Mouse (Mus musculus) ES-Bruce4 (cell line): ENCODE data around the gene Gm28891. TPM values are rescaled to one million over a fixed set of nuclear protein-coding genes. Genes with fewer than 3 reads are reported as not detected.
"Not testable (repeated sequence)": the region's sequence is repeated elsewhere in the genome, so short reads cannot be mapped to it uniquely, and the experiment has no call there.

ENCODE experiments used
- H3K27ac ChIP-seq: 2 replicates; pipeline ENCODE4 v1.5.1; 2012; ENCODE audit warnings: low read length, inconsistent platforms; ENCODE audit not compliant: insufficient read depth
- H3K27me3 ChIP-seq: 2 replicates; pipeline ENCODE4 v1.6.1; 2012; ENCODE audit warnings: mild to moderate bottlenecking, low read length, inconsistent platforms; ENCODE audit not compliant: control insufficient read depth, poor library complexity, insufficient read depth, severe bottlenecking
- H3K36me3 ChIP-seq: 2 replicates; pipeline ENCODE4 v1.6.1; 2012; ENCODE audit warnings: inconsistent platforms, mild to moderate bottlenecking, low read length, moderate library complexity; ENCODE audit not compliant: control insufficient read depth, poor library complexity, insufficient read depth, severe bottlenecking
- H3K4me1 ChIP-seq: one replicate; pipeline ENCODE4 v1.8.1; 2011; ENCODE audit warnings: low read length; ENCODE audit not compliant: control insufficient read depth, insufficient read depth
- H3K4me3 ChIP-seq: 2 replicates; pipeline ENCODE4 v1.5.1; 2011; ENCODE audit warnings: low read depth, mild to moderate bottlenecking, low read length
- H3K9ac ChIP-seq: 2 replicates; pipeline ENCODE4 v1.6.1; 2012; ENCODE audit warnings: low read depth, mild to moderate bottlenecking, inconsistent platforms; ENCODE audit not compliant: poor library complexity, severe bottlenecking
- H3K9me3 ChIP-seq: replicated peaks from 2 replicates; pipeline ENCODE4 v1.6.1; 2012; ENCODE audit warnings: mild to moderate bottlenecking, low read length, inconsistent platforms; ENCODE audit not compliant: control insufficient read depth, poor library complexity, insufficient read depth, severe bottlenecking
- polyA plus RNA-seq: library from polyadenylated mRNA; stranded (reverse); fragments of >200 nt; gene quantifications from 2 replicates; pipeline ENCODE4 v1.2.4, GENCODE M21; 2011; ENCODE audit warnings: low read depth; ENCODE audit not compliant: missing spikeins, insufficient read depth, insufficient read length

The Gm28891 gene
- not detected in 2 replicates for polyA plus RNA-seq

- not testable (repeated sequence) for H3K27me3 ChIP-seq, H3K4me1 ChIP-seq, H3K9ac ChIP-seq
These were observed at the start of gene Gm28891 for GRCm38 (mm10) chrY:60240902-60241301. TSS of gene Gm28891 (plus strand) at chrY:60241202.

More at GRCm38 (mm10) chrY:60240902-60241301, at the start of gene Gm28891:
- not testable (repeated sequence) for H3K4me3 ChIP-seq, H3K36me3 ChIP-seq, H3K9me3 ChIP-seq, H3K27ac ChIP-seq
